Mouse (Mus musculus): ENCODE measurements around the gene Smarca4.

DNA sequence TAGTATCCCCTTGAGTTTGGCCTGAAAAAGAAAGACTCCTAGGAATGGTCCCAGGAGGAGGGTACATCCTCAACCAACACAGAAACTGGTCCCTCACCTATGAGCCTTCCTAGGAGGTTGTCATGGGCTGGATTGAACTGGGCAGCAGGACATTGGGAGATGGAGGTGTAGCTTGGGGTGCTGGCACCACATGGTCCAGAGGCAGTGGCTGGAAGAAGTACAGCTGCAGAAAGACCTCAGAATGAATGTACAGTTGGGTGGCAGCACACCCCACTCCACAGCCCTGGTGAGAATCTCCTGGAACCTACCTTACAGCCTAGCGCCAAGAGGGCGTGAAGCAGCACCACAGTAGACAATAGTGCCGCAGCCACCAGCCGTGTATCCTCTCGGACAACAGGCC lies 26.4 kb upstream of the Smarca4 start:
- TF ChIP-seq CTCF (IDR thresholded peaks at IDR 0.05; ENCODE audit: low read depth, low read length) (no peak), POLR2A (IDR thresholded peaks at IDR 0.05; ENCODE audit: borderline replicate concordance, low read depth, low read length) (no peak)

All from bone marrow macrophage, adult 2 months (primary cell).